Mouse (Mus musculus) adrenal gland, postnatal 10 days (tissue): ENCODE data around the gene Pigz. TPM values are rescaled to one million over a fixed set of nuclear protein-coding genes. Genes with fewer than 3 reads are reported as not detected.

Source experiments
- DNase-seq: peaks from one replicate; pipeline ENCODE4 v3.0.0; 2021; ENCODE audit warnings: mixed read lengths
- long read RNA-seq, 2 experiments: library from polyadenylated mRNA; stranded (forward); transcript quantifications; one replicate each; pipeline ENCODE4 v2.0.0; 2021
- total RNA-seq, 2 experiments: library from RNA; stranded (reverse); gene quantifications; 2 replicates each; pipeline ENCODE4 v1.2.3; 2021

Pigz gene
- total RNA-seq, result 1 to 10 TPM in 1 of 2 experiments, under 1 TPM in 1; 0.48 to 1.6 TPM
- long read RNA-seq, experiment 1, result 0 reads
- long read RNA-seq, experiment 2, result 0 reads

GRCm38 (mm10) chr16:31933751-31934549 is at the start of gene Pigz:
Gene Pigz (plus strand): TSS chr16:31933851.
- DNase-seq, result peak; percentile 60

- no peak for DNase-seq
Measured at GRCm38 (mm10) chr16:31883902-31884301, 49.7 kb upstream of the Pigz start.

- no peak for DNase-seq
Measured at GRCm38 (mm10) chr16:31890907-31891306, 42.7 kb upstream of the Pigz start.

- DNase-seq, result no peak
Measured at GRCm38 (mm10) chr16:31893396-31894141, 40.1 kb upstream of the Pigz start.

- DNase-seq, result peak; percentile 47
Measured at GRCm38 (mm10) chr16:31896971-31897774, 36.5 kb upstream of the Pigz start.

- DNase-seq, result no peak
Measured at GRCm38 (mm10) chr16:31898546-31899326, 34.9 kb upstream of the Pigz start.

- DNase-seq, result no peak
Measured at GRCm38 (mm10) chr16:31901886-31902285, 31.8 kb upstream of the Pigz start.

GRCm38 (mm10) chr16:31903239-31903638 is 30.4 kb upstream of the Pigz start:
- no peak for DNase-seq

- no peak for DNase-seq
Measured at GRCm38 (mm10) chr16:31905331-31905730, 28.3 kb upstream of the Pigz start.

- peak; percentile 32 for DNase-seq
Measured at GRCm38 (mm10) chr16:31905891-31906825, 27.5 kb upstream of the Pigz start.

GRCm38 (mm10) chr16:31906896-31907295 is 26.8 kb upstream of the Pigz start:
- DNase-seq, result peak; percentile 57

- no peak for DNase-seq
Measured at GRCm38 (mm10) chr16:31908959-31909358, 24.7 kb upstream of the Pigz start.

- DNase-seq, result no peak
Measured at GRCm38 (mm10) chr16:31910281-31910847, 23.3 kb upstream of the Pigz start.

- DNase-seq, result no peak
Measured at GRCm38 (mm10) chr16:31917776-31918175, 15.9 kb upstream of the Pigz start.

GRCm38 (mm10) chr16:31918248-31918724 is 15.4 kb upstream of the Pigz start:
- DNase-seq, result peak; percentile 83

GRCm38 (mm10) chr16:31924368-31924767 is 9.3 kb upstream of the Pigz start:
- DNase-seq, result no peak

- DNase-seq, result no peak
Measured at GRCm38 (mm10) chr16:31926091-31926490, 7.6 kb upstream of the Pigz start.

GRCm38 (mm10) chr16:31926547-31927182 is 7.0 kb upstream of the Pigz start:
- DNase-seq, result no peak

- DNase-seq, result no peak
Measured at GRCm38 (mm10) chr16:31927412-31927811, 6.2 kb upstream of the Pigz start.
